Mouse (Mus musculus): ENCODE data around the gene Sox6.

GRCm38 (mm10) chr7:115485664-115486409 lies 552.8 kb downstream of the Sox6 start:
- no peak for TF ChIP-seq POLR2A (IDR thresholded peaks at IDR 0.05; ENCODE audit: borderline replicate concordance, low read depth, low read length)
- TF ChIP-seq CTCF (IDR thresholded peaks at IDR 0.05; ENCODE audit: low read depth, low read length), result no peak
